Mouse (Mus musculus): ENCODE data around the gene Zscan21. TPM values are rescaled to one million over a fixed set of nuclear protein-coding genes. Genes with fewer than 3 reads are reported as not detected.

Gene Zscan21
- polyA plus RNA-seq, 1 experiment, result 22.2 TPM

- no peak for TF ChIP-seq POLR2A (IDR thresholded peaks at IDR 0.05; ENCODE audit: low read depth, low read length)
- TF ChIP-seq CTCF (IDR thresholded peaks at IDR 0.05; ENCODE audit: borderline replicate concordance, insufficient read depth, low read length), result no peak
- peak overlapping the region; percentile 85 for H3K4me3 ChIP-seq (ENCODE audit: insufficient read depth, low read length)
- H3K27ac ChIP-seq (ENCODE audit: insufficient read depth, low read length), result peak overlapping the region; percentile 85
- H3K4me1 ChIP-seq (ENCODE audit: control insufficient read depth, insufficient read depth, low read length), result no peaks in the 10 kb centered on the region
Observed at GRCm38 (mm10) chr5:138117199-138118015, 704 bp downstream of the Zscan21 start.

- H3K4me3 ChIP-seq (ENCODE audit: insufficient read depth, low read length), result peak overlapping the region; percentile 85
- H3K27ac ChIP-seq (ENCODE audit: insufficient read depth, low read length), result peak overlapping the region; percentile 85
- no peaks in the 10 kb centered on the region for H3K4me1 ChIP-seq (ENCODE audit: control insufficient read depth, insufficient read depth, low read length)
- TF ChIP-seq POLR2A (IDR thresholded peaks at IDR 0.05; ENCODE audit: low read depth, low read length) (no peak), CTCF (IDR thresholded peaks at IDR 0.05; ENCODE audit: borderline replicate concordance, insufficient read depth, low read length) (no peak)
Observed at GRCm38 (mm10) chr5:138118041-138118440, 1.3 kb downstream of the Zscan21 start.

- no peak for TF ChIP-seq POLR2A (IDR thresholded peaks at IDR 0.05; ENCODE audit: low read depth, low read length)
Observed at GRCm38 (mm10) chr5:138132425-138133064, 15.8 kb downstream of the Zscan21 start.

GRCm38 (mm10) chr5:138137257-138137656 lies 20.6 kb downstream of the Zscan21 start:
- no peaks in the 10 kb centered on the region for H3K4me1 ChIP-seq (ENCODE audit: control insufficient read depth, insufficient read depth, low read length)
- H3K4me3 ChIP-seq (ENCODE audit: insufficient read depth, low read length), result no peak overlapping the region
- no peak overlapping the region for H3K27ac ChIP-seq (ENCODE audit: insufficient read depth, low read length)
- TF ChIP-seq POLR2A (IDR thresholded peaks at IDR 0.05; ENCODE audit: low read depth, low read length) (no peak), CTCF (IDR thresholded peaks at IDR 0.05; ENCODE audit: borderline replicate concordance, insufficient read depth, low read length) (no peak)

More at GRCm38 (mm10) chr5:138132425-138133064, 15.8 kb downstream of the Zscan21 start:
- Histone ChIP-seq H3K27ac (ENCODE audit: insufficient read depth, low read length) (no peak overlapping the region), H3K4me1 (ENCODE audit: control insufficient read depth, insufficient read depth, low read length) (no peaks in the 10 kb centered on the region), H3K4me3 (ENCODE audit: insufficient read depth, low read length) (no peak overlapping the region)

GRCm38 (mm10) chr5:138137935-138138549 lies 21.3 kb downstream of the Zscan21 start:
- peak; percentile 19; the same call in 1 of the 2 replicates for TF ChIP-seq CTCF (IDR thresholded peaks at IDR 0.05; ENCODE audit: borderline replicate concordance, insufficient read depth, low read length)
- TF ChIP-seq POLR2A (IDR thresholded peaks at IDR 0.05; ENCODE audit: low read depth, low read length), result no peak
- no peak overlapping the region for H3K27ac ChIP-seq (ENCODE audit: insufficient read depth, low read length)
- no peaks in the 10 kb centered on the region for H3K4me1 ChIP-seq (ENCODE audit: control insufficient read depth, insufficient read depth, low read length)
- H3K4me3 ChIP-seq (ENCODE audit: insufficient read depth, low read length), result no peak overlapping the region

GRCm38 (mm10) chr5:138138585-138138984 lies 21.9 kb downstream of the Zscan21 start:
- H3K4me3 ChIP-seq (ENCODE audit: insufficient read depth, low read length), result no peak overlapping the region
- TF ChIP-seq POLR2A (IDR thresholded peaks at IDR 0.05; ENCODE audit: low read depth, low read length) (no peak), CTCF (IDR thresholded peaks at IDR 0.05; ENCODE audit: borderline replicate concordance, insufficient read depth, low read length) (no peak)
- H3K27ac ChIP-seq (ENCODE audit: insufficient read depth, low read length), result no peak overlapping the region
- H3K4me1 ChIP-seq (ENCODE audit: control insufficient read depth, insufficient read depth, low read length), result no peaks in the 10 kb centered on the region

- TF ChIP-seq CTCF (IDR thresholded peaks at IDR 0.05; ENCODE audit: borderline replicate concordance, insufficient read depth, low read length) (no peak), POLR2A (IDR thresholded peaks at IDR 0.05; ENCODE audit: low read depth, low read length) (no peak)
- Histone ChIP-seq H3K4me1 (ENCODE audit: control insufficient read depth, insufficient read depth, low read length) (no peaks in the 10 kb centered on the region), H3K27ac (ENCODE audit: insufficient read depth, low read length) (no peak overlapping the region), H3K4me3 (ENCODE audit: insufficient read depth, low read length) (no peak overlapping the region)
Observed at GRCm38 (mm10) chr5:138154390-138154789, 37.7 kb downstream of the Zscan21 start.

- no peaks in the 10 kb centered on the region for H3K4me1 ChIP-seq (ENCODE audit: control insufficient read depth, insufficient read depth, low read length)
- H3K4me3 ChIP-seq (ENCODE audit: insufficient read depth, low read length), result peak within 1 kb of the TSS; percentile 60
- H3K27ac ChIP-seq (ENCODE audit: insufficient read depth, low read length), result no peak within 1 kb of the TSS
- TF ChIP-seq POLR2A (IDR thresholded peaks at IDR 0.05; ENCODE audit: low read depth, low read length), result peak; percentile 83
- TF ChIP-seq CTCF (IDR thresholded peaks at IDR 0.05; ENCODE audit: borderline replicate concordance, insufficient read depth, low read length), result peak; percentile 96; the same call in 1 of the 2 replicates
Observed at GRCm38 (mm10) chr5:138155443-138155976, 38.8 kb downstream of the Zscan21 start, which contains the start of gene Zfp113. Zfp113 (minus strand) TSS chr5:138155744.

GRCm38 (mm10) chr5:138160224-138160762 lies 43.6 kb downstream of the Zscan21 start:
- peaks cover 8% of the 10 kb centered on the region; the same call in 1 of the 2 replicates for H3K4me1 ChIP-seq (ENCODE audit: control insufficient read depth, insufficient read depth, low read length)
- H3K27ac ChIP-seq (ENCODE audit: insufficient read depth, low read length), result no peak overlapping the region
- H3K4me3 ChIP-seq (ENCODE audit: insufficient read depth, low read length), result no peak overlapping the region
- no peak for TF ChIP-seq CTCF (IDR thresholded peaks at IDR 0.05; ENCODE audit: borderline replicate concordance, insufficient read depth, low read length)
- TF ChIP-seq POLR2A (IDR thresholded peaks at IDR 0.05; ENCODE audit: low read depth, low read length), result no peak

Measured in embryonic fibroblast, embryonic 13.5 days (primary cell).